Mouse (Mus musculus) embryonic facial prominence, embryonic 10.5 days (tissue): ENCODE data around the gene Sncb. TPM values are rescaled to one million over a fixed set of nuclear protein-coding genes. Genes with fewer than 3 reads are reported as not detected.
"Not testable (repeated sequence)": the region's sequence is repeated elsewhere in the genome, so short reads cannot be mapped to it uniquely, and the experiment has no call there.

Experiments
- DNase-seq: peaks from one replicate; pipeline ENCODE4 v3.0.0-alpha.2; 2017; ENCODE audit warnings: low spot score
- H3K27ac ChIP-seq: fragments of 300-500 bp; sonication (generic); replicated peaks from 2 replicates; pipeline ENCODE4 v1.5.1; 2016; ENCODE audit warnings: mild to moderate bottlenecking
- H3K27me3 ChIP-seq: fragments of 300-500 bp; sonication (generic); replicated peaks from 2 replicates; pipeline ENCODE4 v1.6.1; 2016; ENCODE audit warnings: low read depth, mild to moderate bottlenecking; ENCODE audit not compliant: poor library complexity, severe bottlenecking
- H3K36me3 ChIP-seq: fragments of 300-500 bp; sonication (generic); replicated peaks from 2 replicates; pipeline ENCODE4 v1.6.1; 2016; ENCODE audit warnings: mild to moderate bottlenecking, moderate library complexity
- H3K4me1 ChIP-seq: fragments of 300-500 bp; sonication (generic); 2 replicates; pipeline ENCODE4 v1.6.1; 2016
- H3K4me3 ChIP-seq: fragments of 300-500 bp; sonication (generic); 2 replicates; pipeline ENCODE4 v1.5.1; 2016; ENCODE audit warnings: mild to moderate bottlenecking, moderate library complexity
- H3K9me3 ChIP-seq: fragments of 300-500 bp; sonication (generic); 2 replicates; pipeline ENCODE4 v1.6.1; 2016; ENCODE audit warnings: mild to moderate bottlenecking
- WGBS: fragments of 180-500 bp; shearing (Covaris S2); methylation state at CpG from one replicate; pipeline ENCODE4 v1.1.7; 2016; 5-methylcytosine and 5-hydroxymethylcytosine counted together
- polyA plus RNA-seq: library from polyadenylated mRNA; unstranded; fragments of >200 nt; fragmentation: Nextera tagmentation; extraction: Ambion mirVana; gene quantifications from 2 replicates; pipeline ENCODE4 v1.2.1, GENCODE M21; 2016

Sncb gene
- polyA plus RNA-seq, 1 experiment from 2014 or later, result 0.79 TPM

DNA sequence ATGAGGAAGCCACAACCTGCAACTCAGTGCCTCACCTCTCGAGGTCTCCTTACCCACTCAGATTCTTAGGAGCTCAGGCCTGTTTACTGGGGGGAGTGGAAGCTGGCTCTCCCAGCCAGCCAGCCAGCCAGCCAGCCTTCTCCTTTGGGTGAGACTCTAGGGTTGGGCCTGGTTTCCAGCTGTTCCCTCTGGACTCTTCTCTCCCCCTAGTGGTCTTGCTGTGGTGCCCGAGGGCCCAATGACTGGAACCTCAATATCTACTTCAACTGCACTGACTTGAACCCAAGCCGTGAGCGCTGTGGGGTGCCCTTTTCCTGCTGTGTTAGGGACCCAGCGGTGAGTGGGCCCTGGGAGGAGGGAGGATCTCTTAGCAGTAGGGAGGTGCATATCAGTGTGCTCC is 28.4 kb upstream of the Sncb start:
- H3K27me3 ChIP-seq, result peaks cover 84% of the 10 kb centered on the region

DNA sequence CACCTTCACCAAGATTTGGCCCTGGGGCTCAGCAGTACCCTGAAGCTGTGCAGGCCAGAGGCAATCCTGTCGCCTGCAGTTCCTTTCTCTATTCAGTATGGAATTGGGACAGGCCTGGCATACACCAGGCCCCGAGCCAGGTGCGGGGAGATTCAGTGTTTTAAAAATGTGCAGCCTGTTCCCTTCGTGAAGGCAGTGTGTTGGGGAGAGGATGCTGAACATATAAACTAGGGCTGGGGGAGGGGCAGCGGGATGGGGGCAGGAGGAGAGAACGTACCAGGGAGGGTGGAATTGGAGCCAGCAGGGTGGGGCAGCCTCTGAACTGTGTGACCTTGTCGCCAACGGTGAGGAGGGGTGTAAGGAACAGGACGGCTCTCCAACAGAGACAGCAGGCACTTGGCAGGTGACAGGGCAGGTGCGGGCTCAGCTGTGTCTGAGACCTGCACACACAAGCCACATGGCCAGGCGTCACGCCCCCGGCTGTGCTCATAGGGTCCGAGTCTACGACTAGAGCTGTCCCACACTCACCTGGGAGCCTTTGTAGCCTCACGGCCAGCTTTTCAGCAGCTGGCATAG is 27.7 kb upstream of the Sncb start:
- Histone ChIP-seq H3K9me3 (no peaks in the 10 kb centered on the region), H3K27ac (no peak overlapping the region), H3K36me3 (no peaks in the 10 kb centered on the region), H3K4me1 (peaks cover 19% of the 10 kb centered on the region), H3K27me3 (peaks cover 87% of the 10 kb centered on the region), H3K4me3 (no peak overlapping the region)
- 78% methylated on average over 16 of the region's 16 CpGs for WGBS
- no peak for DNase-seq

More for the DNA sequence above, 28.4 kb upstream of the Sncb start:
- H3K36me3 ChIP-seq, result no peaks in the 10 kb centered on the region
- H3K4me3 ChIP-seq, result no peak overlapping the region
- WGBS, result 41% methylated on average over 5 of the region's 5 CpGs
- H3K27ac ChIP-seq, result no peak overlapping the region
- peaks cover 12% of the 10 kb centered on the region for H3K4me1 ChIP-seq
- DNase-seq, result no peak
- H3K9me3 ChIP-seq, result no peaks in the 10 kb centered on the region

DNA sequence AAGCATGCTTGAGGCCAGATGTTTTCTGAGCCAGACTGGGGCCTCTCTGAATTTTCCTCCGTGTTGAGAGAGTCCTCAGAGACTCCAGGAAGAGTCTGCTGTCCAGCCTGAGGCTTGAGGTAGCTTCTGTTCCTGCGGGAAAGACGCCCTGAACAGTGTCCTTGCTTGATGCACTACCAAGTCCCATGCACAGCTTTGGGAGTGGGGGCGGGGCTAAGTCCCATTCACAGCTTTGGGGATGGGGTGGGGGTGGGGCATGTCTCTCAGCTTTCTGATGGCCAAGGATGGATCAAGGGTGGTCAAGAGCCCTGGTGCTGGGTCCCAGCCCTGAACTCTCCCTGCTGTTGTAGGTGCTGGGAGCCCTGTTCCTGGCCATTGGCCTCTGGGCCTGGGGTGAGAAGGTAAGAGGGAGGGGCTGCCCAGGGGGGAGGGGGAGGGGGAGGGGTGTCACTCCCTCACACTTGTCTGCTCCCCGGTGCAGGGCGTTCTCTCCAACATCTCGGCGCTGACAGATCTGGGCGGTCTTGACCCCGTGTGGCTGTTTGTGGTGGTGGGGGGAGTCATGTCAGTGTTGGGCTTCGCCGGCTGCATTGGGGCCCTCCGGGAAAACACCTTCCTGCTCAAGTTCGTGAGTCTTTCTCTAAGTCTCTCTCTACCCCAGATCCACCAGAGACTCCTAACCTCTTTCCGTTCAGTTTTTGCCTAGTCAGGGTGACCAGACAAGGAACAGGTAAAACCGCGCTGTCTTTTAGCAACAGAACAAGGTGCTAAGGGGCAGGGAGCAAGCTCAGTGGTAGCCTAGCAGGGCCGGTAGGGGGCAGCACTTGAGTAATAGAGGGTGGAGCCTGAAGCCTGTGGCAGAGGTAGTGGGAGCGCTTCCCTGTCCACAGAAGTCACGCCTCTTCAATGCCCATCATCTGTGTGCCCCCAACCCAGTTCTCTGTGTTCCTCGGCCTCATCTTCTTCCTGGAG is 26.1 kb upstream of the Sncb start:
- DNase-seq, result peak; percentile 48
- 17% methylated on average over 21 of the region's 21 CpGs for WGBS
- Histone ChIP-seq H3K27ac (no peak overlapping the region), H3K27me3 (peaks cover 86% of the 10 kb centered on the region), H3K4me1 (peaks cover 25% of the 10 kb centered on the region), H3K36me3 (no peaks in the 10 kb centered on the region), H3K9me3 (no peaks in the 10 kb centered on the region), H3K4me3 (0 out of 2 replicates have a peak overlapping the region, but pooled peaks have one; percentile 4)

DNA sequence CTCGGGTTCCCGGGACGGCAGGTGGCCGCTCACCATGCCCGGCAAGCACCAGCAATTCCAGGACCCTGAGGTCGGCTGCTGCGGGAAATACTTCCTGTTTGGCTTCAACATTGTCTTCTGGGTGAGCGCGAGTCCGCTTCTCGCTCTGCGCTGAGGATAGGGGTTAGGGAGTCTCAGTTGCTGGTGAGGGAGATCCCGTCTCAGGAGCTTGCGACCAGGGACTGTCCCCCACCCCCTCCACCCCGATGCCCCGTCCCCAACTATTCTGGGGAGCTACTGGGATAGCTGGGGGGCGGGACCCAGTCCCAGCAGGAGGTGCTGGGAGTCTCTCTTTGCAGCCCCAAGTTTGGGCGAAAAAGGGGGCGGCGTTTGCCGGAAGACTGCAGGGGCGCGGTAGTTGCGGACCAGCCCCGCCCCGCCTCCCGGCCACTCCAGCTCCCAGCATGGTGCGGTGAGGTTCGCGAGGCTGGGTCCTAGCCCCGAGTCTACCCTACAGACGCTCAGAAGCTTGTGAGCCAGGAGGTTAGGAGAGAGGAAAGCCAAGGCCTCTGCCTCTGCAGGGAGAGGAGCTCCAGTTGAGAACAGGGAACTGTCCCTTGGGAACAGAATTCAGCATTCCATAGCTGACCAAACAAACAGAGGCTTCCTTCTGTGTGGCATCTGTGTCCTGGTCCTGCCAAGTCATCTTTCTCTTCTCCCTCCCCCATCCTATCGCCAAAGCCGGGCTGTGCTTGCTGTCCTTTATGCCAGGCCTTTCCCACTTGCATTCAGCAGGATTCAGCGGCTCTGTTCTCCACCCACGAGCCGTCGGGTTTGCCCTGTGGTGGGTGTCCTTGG is 23.4 kb upstream of the Sncb start:
- no peaks in the 10 kb centered on the region for H3K9me3 ChIP-seq
- H3K4me3 ChIP-seq, result peak overlapping the region; percentile 73
- peaks cover 25% of the 10 kb centered on the region for H3K4me1 ChIP-seq
- peak; percentile 52 for DNase-seq
- H3K36me3 ChIP-seq, result no peaks in the 10 kb centered on the region
- 1% methylated on average over 38 of the region's 38 CpGs for WGBS
- peaks cover 76% of the 10 kb centered on the region for H3K27me3 ChIP-seq
- H3K27ac ChIP-seq, result peak overlapping the region; percentile 59

DNA sequence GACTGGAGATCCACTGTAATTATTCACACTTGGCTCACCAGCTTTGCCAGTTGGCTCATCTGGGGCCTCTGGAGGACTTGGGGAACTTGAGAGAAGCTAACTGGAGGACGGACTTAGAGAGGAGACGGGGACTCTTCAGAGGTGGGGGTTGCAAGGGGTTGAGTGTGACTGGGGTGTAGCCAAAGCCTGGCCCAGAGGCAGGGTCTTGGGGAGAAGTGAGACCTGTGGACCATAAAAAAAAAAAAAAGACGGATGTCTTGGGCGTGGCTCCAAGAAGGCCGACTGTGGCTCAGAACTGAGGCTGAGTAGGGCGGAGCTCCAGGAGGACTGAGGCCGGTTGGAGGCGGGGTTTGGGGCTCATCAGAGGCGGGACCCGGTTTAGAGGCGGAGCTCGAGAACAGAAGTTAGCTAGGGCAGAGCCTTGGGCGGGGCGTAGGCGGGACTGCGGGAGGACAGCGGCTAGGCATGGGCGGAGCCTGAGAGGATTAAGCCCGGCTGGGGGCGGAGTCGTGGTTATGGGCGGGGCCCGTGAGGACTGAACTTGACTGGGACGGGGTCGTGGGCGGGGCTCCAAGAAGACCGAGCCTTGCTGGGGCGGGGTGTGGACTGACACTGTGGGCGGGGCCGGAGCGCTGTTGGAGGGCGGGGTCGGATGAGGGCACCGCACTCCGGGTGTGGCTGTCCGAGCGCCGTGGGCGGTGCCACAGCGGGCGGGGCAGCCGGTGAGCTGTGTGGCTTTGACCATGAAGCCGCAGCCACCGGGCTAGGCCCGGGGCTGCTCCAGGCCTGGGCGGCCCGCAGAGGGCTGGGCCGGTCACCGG is 22.6 kb upstream of the Sncb start, which contains the start of gene Tspan17:
TSS of gene Tspan17 (plus strand) at position 638 of the 821 bp plus-strand sequence.
- H3K27me3 ChIP-seq, result peaks cover 68% of the 10 kb centered on the region
- no peaks in the 10 kb centered on the region for H3K36me3 ChIP-seq
- WGBS, result 2% methylated on average over 49 of the region's 49 CpGs
- DNase-seq, result peak; percentile 98
- peak within 1 kb of the TSS; percentile 59 for H3K27ac ChIP-seq
- H3K9me3 ChIP-seq, result no peaks in the 10 kb centered on the region
- peaks cover 25% of the 10 kb centered on the region for H3K4me1 ChIP-seq
- H3K4me3 ChIP-seq, result peak within 1 kb of the TSS; percentile 73

DNA sequence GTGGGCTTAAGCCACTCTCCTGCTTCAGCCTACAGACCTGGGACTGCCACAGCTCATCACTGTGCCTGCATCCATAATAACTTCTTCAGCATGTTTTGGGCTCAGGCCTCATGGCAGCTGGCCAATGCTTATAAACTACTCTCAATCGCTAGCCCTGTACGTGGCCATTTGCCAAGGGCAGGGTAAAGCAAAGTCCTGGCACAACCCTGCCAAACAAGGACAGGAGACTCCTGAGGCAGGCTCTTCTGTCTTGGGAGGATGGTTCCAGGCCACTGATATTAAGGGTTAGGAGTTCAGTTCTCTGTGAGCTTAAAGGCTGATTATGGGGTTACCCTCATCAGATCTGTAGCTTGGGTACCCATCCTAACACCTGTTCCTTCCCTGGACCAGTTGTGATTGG is 21.2 kb upstream of the Sncb start:
- H3K4me3 ChIP-seq, H3K9me3 ChIP-seq, H3K27ac ChIP-seq, H3K36me3 ChIP-seq, DNase-seq: not testable (repeated sequence)
- 92% methylated on average over 2 of the region's 2 CpGs for WGBS
- H3K4me1 ChIP-seq, result peaks cover 22% of the 10 kb centered on the region
- H3K27me3 ChIP-seq, result peaks cover 54% of the 10 kb centered on the region

DNA sequence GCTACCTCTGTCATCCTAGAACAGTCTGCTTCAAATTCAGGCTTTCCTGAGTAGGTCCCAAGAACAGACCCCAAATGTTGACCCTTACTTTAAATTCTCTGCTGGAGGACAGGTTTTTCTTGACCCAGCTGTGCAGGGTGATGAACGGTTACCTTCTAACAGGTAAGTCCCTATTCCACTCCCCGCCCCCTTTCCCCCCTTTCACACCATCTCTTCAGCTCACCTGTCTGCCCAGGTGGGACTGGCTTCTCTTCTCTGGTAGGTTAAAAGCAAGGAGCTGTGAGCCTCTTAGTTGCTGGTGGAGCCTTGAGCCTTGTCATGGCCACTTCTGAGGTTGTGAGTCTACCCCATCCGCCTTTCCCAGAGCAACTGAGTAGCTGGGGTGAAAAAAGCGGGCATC is 17.3 kb upstream of the Sncb start, which contains the start of gene Eif4e1b:
TSS of gene Eif4e1b (plus strand) at position 301 of the 400 bp plus-strand sequence.
- Histone ChIP-seq H3K27ac (no peak within 1 kb of the TSS), H3K36me3 (no peaks in the 10 kb centered on the region), H3K9me3 (no peaks in the 10 kb centered on the region), H3K4me3 (no peak within 1 kb of the TSS), H3K27me3 (peaks cover 23% of the 10 kb centered on the region), H3K4me1 (peaks cover 2% of the 10 kb centered on the region; the same call in 1 of the 2 replicates)
- 86% methylated on average over 4 of the region's 4 CpGs for WGBS
- no peak for DNase-seq

DNA sequence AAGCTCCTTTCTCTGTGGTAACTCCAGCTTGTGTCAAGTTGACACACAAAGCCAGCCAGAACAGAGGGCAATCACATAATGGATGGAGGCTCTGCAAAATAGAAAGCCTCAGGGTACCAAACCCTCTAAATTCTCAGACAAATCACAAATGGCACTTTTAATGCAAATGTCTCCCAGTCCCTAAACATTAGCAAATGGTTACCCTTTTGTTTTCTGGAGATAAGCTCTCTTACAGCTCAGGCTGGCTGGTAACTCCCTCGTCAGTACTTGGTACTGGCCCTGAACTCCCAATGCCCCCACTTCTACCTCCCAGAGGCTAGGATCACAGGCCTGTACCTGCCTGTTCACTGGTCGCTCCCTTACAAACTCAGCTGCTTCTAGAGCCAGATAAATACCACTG is 16.8 kb upstream of the Sncb start:
- H3K4me1 ChIP-seq, result no peaks in the 10 kb centered on the region
- H3K36me3 ChIP-seq, result no peaks in the 10 kb centered on the region
- H3K27me3 ChIP-seq, result peaks cover 19% of the 10 kb centered on the region
- WGBS, result 39% methylated on average over 2 of the region's 2 CpGs
- DNase-seq, result no peak
- H3K27ac ChIP-seq, result no peak overlapping the region
- no peak overlapping the region for H3K4me3 ChIP-seq
- H3K9me3 ChIP-seq, result no peaks in the 10 kb centered on the region

DNA sequence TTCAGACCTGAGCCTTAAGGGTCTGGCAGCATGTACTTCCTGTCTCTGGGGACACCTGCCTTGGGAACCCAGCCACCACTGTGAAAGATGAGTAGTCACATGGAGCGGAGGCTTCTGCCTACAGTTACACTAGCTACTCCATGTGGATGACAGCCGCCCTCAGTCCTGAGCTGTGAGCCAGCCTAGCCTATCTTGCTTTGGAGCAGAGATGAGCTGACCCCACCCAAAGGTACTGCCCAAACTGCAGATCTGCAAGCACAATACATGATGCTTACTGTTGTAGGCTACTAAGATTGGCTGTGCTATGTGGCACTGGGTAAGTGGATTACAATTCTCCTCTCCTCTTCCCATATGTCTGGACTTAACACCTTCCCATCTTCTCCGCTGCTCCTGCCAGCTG is 14.7 kb upstream of the Sncb start:
- no peaks in the 10 kb centered on the region for H3K4me1 ChIP-seq
- H3K27ac ChIP-seq, result no peak overlapping the region
- no peaks in the 10 kb centered on the region for H3K9me3 ChIP-seq
- no peaks in the 10 kb centered on the region for H3K36me3 ChIP-seq
- WGBS, result 89% methylated on average over 3 of the region's 3 CpGs
- no peak for DNase-seq
- H3K27me3 ChIP-seq, result no peaks in the 10 kb centered on the region
- H3K4me3 ChIP-seq, result no peak overlapping the region

DNA sequence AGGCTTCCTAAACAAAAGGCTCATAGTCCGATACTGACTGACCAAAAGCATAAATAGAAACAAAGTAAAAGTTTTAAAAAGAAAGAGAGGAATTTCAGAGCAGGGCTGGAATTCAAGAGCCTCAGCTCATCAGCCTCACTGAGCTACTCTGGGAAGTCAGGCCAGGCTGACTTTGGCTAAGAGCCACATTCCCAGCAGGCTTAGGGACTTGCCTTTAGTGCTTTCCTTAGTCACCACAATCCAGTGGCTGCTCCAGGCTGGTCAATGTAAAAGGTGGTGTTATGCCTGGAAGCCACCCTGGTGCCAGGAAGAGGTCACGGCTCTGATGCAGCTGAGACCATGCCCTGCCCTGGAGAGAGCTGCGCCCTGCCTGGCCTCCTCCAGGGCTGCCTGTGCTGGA is 14.2 kb upstream of the Sncb start:
- H3K36me3 ChIP-seq, result no peaks in the 10 kb centered on the region
- no peak overlapping the region for H3K27ac ChIP-seq
- WGBS, result 85% methylated on average over 3 of the region's 3 CpGs
- no peaks in the 10 kb centered on the region for H3K9me3 ChIP-seq
- H3K4me3 ChIP-seq, result no peak overlapping the region
- DNase-seq, result no peak
- no peaks in the 10 kb centered on the region for H3K27me3 ChIP-seq
- no peaks in the 10 kb centered on the region for H3K4me1 ChIP-seq

DNA sequence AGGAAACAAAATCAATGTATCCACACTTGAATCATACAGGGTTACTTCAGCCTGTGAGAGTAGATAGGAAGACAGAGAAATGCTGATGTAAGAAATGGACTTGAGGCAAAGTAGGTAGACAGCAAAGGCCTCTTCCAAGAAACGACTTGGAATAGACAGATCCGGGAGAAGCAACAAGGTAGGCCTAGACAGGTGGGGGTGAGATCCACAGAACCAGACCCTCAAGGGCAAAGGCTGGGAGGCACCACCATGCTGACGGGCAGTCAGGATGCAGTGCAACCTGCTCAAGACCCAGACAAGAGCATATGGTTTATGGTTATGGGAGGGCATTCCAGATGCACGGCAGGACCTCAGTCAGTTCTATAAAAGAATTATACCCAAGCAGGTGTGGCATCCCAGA is 617 bp upstream of the Sncb start:
- 79% methylated on average over 4 of the region's 4 CpGs for WGBS
- Histone ChIP-seq H3K36me3 (no peaks in the 10 kb centered on the region), H3K4me3 (no peak overlapping the region), H3K27ac (no peak overlapping the region), H3K4me1 (peaks cover 19% of the 10 kb centered on the region), H3K9me3 (no peaks in the 10 kb centered on the region), H3K27me3 (peaks cover 58% of the 10 kb centered on the region)
- no peak for DNase-seq
